Mouse (Mus musculus) T-helper 17 cell (primary cell): ENCODE measurements at regions not wholly inside any gene's neighbourhood (a gene's known extent, or its start where the extent isn't known, plus 50 kb on each side); places are given as distances from the start of the nearest gene placed in this dataset.

Experiments
- in situ Hi-C, 2 experiments: fragments of 300-600 bp; cut with MboI, MseI; formaldehyde crosslinking; loops; 1 replicate in 1 of 2; 2 replicates in 1 of 2; pipeline ENCODE4 v1.15.1; 2025; ENCODE audit warnings: high pct_unique_total_duplicates in 2 of 2

DNA sequence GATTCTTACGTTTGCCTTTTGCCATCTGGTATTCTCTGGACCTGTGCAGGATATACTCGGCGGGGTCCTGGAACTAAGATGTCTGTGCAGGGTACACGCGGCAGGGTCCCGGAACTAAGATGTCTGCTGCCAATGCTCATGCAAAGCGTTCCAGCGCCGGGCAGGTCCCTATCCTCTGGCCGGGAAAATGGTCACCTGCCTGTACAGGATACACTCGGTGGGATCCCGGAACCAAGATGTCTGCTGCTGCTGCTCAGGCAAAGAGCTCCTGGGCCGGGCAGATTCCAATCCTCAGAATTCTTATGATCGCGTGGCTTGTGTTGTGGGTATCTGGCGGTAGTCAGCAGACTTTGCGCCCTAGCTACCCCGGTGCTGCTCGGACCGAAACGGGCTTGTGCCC, 61.0 kb upstream of the Esp38 start:
- in situ Hi-C loops: loop anchor here in 1 of 2 experiments (25.0 kb wide), 1 partner anchor 102 kb away; no protein-coding TSS in a partner anchor
